Mouse (Mus musculus): ENCODE data around the gene Zc3h10. TPM values are rescaled to one million over a fixed set of nuclear protein-coding genes. Genes with fewer than 3 reads are reported as not detected.
A peak's percentile ranks its signal among the peaks of the same experiment; 100 is the strongest.
"Not testable (repeated sequence)": the region's sequence is repeated elsewhere in the genome, so short reads cannot be mapped to it uniquely, and the experiment has no call there.

The Zc3h10 gene
- polyA plus RNA-seq, 1 experiment from 2014 or later = 16.2 TPM

- H3K27me3 ChIP-seq = peaks cover 15% of the 10 kb centered on the region
- peaks cover 23% of the 10 kb centered on the region for H3K4me1 ChIP-seq
- ATAC-seq (replicated peaks; ENCODE audit: low FRiP score) = peak; percentile 34; the same call in 1 of the 2 replicates
- H3K4me3 ChIP-seq (replicated peaks) = 0 out of 2 replicates have a peak overlapping the region, but pooled peaks have one; percentile 6
- peaks cover 51% of the 10 kb centered on the region for H3K36me3 ChIP-seq
- 21% methylated on average over 20 of the region's 20 CpGs for WGBS
- no peak overlapping the region for H3K9ac ChIP-seq
- H3K9me3 ChIP-seq (replicated peaks) = no peaks in the 10 kb centered on the region
- H3K27ac ChIP-seq = no peak overlapping the region
- peak overlapping the region; percentile 48 for H3K4me2 ChIP-seq
These were observed 31.5 kb downstream of the Zc3h10 start for GRCm38 (mm10) chr10:128516029-128516428.

- H3K9me3 ChIP-seq (replicated peaks) = no peaks in the 10 kb centered on the region
- WGBS = 93% methylated on average over 4 of the region's 4 CpGs
These were observed 32.5 kb downstream of the Zc3h10 start for GRCm38 (mm10) chr10:128515044-128515443.

GRCm38 (mm10) chr10:128511761-128512160 is 35.8 kb downstream of the Zc3h10 start:
- Histone ChIP-seq H3K4me3 (replicated peaks) (no peak overlapping the region), H3K36me3 (peaks cover 35% of the 10 kb centered on the region), H3K9ac (no peak overlapping the region), H3K27me3 (peaks cover 14% of the 10 kb centered on the region), H3K27ac (no peak overlapping the region), H3K9me3 (replicated peaks) (no peaks in the 10 kb centered on the region), H3K4me2 (no peak overlapping the region), H3K4me1 (peaks cover 9% of the 10 kb centered on the region)
- no peak for ATAC-seq (replicated peaks; ENCODE audit: low FRiP score)
- 86% methylated on average over 12 of the region's 12 CpGs for WGBS

More at GRCm38 (mm10) chr10:128515044-128515443, 32.5 kb downstream of the Zc3h10 start:
- Histone ChIP-seq H3K27ac (no peak overlapping the region), H3K9ac (no peak overlapping the region), H3K27me3 (peaks cover 15% of the 10 kb centered on the region), H3K4me3 (replicated peaks) (no peak overlapping the region), H3K36me3 (peaks cover 45% of the 10 kb centered on the region), H3K4me1 (peaks cover 23% of the 10 kb centered on the region), H3K4me2 (no peak overlapping the region)
- ATAC-seq (replicated peaks; ENCODE audit: low FRiP score) = no peak

GRCm38 (mm10) chr10:128511189-128511588 is 36.4 kb downstream of the Zc3h10 start:
- H3K4me2 ChIP-seq = no peak overlapping the region
- H3K4me1 ChIP-seq = peaks cover 4% of the 10 kb centered on the region; the same call in 1 of the 2 replicates
- WGBS = 80% methylated on average over 9 of the region's 9 CpGs

GRCm38 (mm10) chr10:128510301-128510700 is 37.3 kb downstream of the Zc3h10 start:
- ATAC-seq (replicated peaks; ENCODE audit: low FRiP score) = no peak
- no peak overlapping the region for H3K4me2 ChIP-seq
- H3K9ac ChIP-seq = no peak overlapping the region
- H3K4me1 ChIP-seq = 0 out of 2 replicates have a peak, but pooled peaks cover under 1% of the 10 kb centered on the region
- peaks cover 31% of the 10 kb centered on the region for H3K36me3 ChIP-seq
- WGBS = 85% methylated on average over 11 of the region's 11 CpGs
- H3K27me3 ChIP-seq = no peaks in the 10 kb centered on the region
- H3K27ac ChIP-seq = no peak overlapping the region
- H3K9me3 ChIP-seq (replicated peaks) = no peaks in the 10 kb centered on the region
- no peak overlapping the region for H3K4me3 ChIP-seq (replicated peaks)

More at GRCm38 (mm10) chr10:128511189-128511588, 36.4 kb downstream of the Zc3h10 start:
- Histone ChIP-seq H3K27me3 (peaks cover 8% of the 10 kb centered on the region), H3K9me3 (replicated peaks) (no peaks in the 10 kb centered on the region), H3K4me3 (replicated peaks) (no peak overlapping the region), H3K36me3 (peaks cover 35% of the 10 kb centered on the region), H3K9ac (no peak overlapping the region), H3K27ac (no peak overlapping the region)
- ATAC-seq (replicated peaks; ENCODE audit: low FRiP score) = no peak

- Histone ChIP-seq H3K4me2 (no peak overlapping the region), H3K36me3 (peaks cover 27% of the 10 kb centered on the region), H3K9ac (no peak overlapping the region), H3K9me3 (replicated peaks) (no peaks in the 10 kb centered on the region), H3K27ac (no peak overlapping the region), H3K4me1 (peaks cover 4% of the 10 kb centered on the region; the same call in 1 of the 2 replicates), H3K27me3 (no peaks in the 10 kb centered on the region), H3K4me3 (replicated peaks) (no peak overlapping the region)
- 63% methylated on average over 4 of the region's 4 CpGs for WGBS
- ATAC-seq (replicated peaks; ENCODE audit: low FRiP score) = no peak
These were observed 37.7 kb downstream of the Zc3h10 start for GRCm38 (mm10) chr10:128509831-128510230.

GRCm38 (mm10) chr10:128509203-128509602 is 38.4 kb downstream of the Zc3h10 start:
- H3K4me3 ChIP-seq (replicated peaks) = no peak overlapping the region
- ATAC-seq (replicated peaks; ENCODE audit: low FRiP score) = no peak
- peaks cover 26% of the 10 kb centered on the region for H3K36me3 ChIP-seq
- H3K4me2 ChIP-seq = no peak overlapping the region
- no peak overlapping the region for H3K27ac ChIP-seq
- no peaks in the 10 kb centered on the region for H3K9me3 ChIP-seq (replicated peaks)
- no peak overlapping the region for H3K9ac ChIP-seq
- peaks cover 9% of the 10 kb centered on the region; the same call in 1 of the 2 replicates for H3K4me1 ChIP-seq
- WGBS = 86% methylated on average over 9 of the region's 9 CpGs
- no peaks in the 10 kb centered on the region for H3K27me3 ChIP-seq

GRCm38 (mm10) chr10:128508260-128508659 is 39.3 kb downstream of the Zc3h10 start:
- 77% methylated on average over 9 of the region's 9 CpGs for WGBS
- Histone ChIP-seq H3K36me3 (peaks cover 22% of the 10 kb centered on the region), H3K9me3 (replicated peaks) (no peaks in the 10 kb centered on the region), H3K27me3 (no peaks in the 10 kb centered on the region), H3K4me1 (peaks cover 9% of the 10 kb centered on the region; the same call in 1 of the 2 replicates), H3K27ac (no peak overlapping the region), H3K4me3 (replicated peaks) (no peak overlapping the region), H3K4me2 (no peak overlapping the region), H3K9ac (no peak overlapping the region)
- ATAC-seq (replicated peaks; ENCODE audit: low FRiP score) = no peak

GRCm38 (mm10) chr10:128505974-128506373 is 41.6 kb downstream of the Zc3h10 start:
- no peak overlapping the region for H3K9ac ChIP-seq
- H3K9me3 ChIP-seq (replicated peaks) = no peaks in the 10 kb centered on the region
- H3K4me1 ChIP-seq = peaks cover 9% of the 10 kb centered on the region; the same call in 1 of the 2 replicates
- H3K4me2 ChIP-seq = no peak overlapping the region
- peaks cover 7% of the 10 kb centered on the region for H3K36me3 ChIP-seq
- ATAC-seq (replicated peaks; ENCODE audit: low FRiP score) = no peak
- WGBS = 95% methylated on average over 14 of the region's 14 CpGs
- no peaks in the 10 kb centered on the region for H3K27me3 ChIP-seq
- H3K4me3 ChIP-seq (replicated peaks) = no peak overlapping the region
- H3K27ac ChIP-seq = no peak overlapping the region

- H3K27ac ChIP-seq; H3K36me3 ChIP-seq; ATAC-seq (replicated peaks; ENCODE audit: low FRiP score); H3K4me3 ChIP-seq (replicated peaks); H3K9me3 ChIP-seq (replicated peaks); H3K9ac ChIP-seq; H3K4me1 ChIP-seq; H3K27me3 ChIP-seq; H3K4me2 ChIP-seq: not testable (repeated sequence)
- WGBS = 55% methylated on average over 5 of the region's 5 CpGs
These were observed 42.3 kb downstream of the Zc3h10 start for GRCm38 (mm10) chr10:128505371-128505667.

GRCm38 (mm10) chr10:128504641-128505370 is 42.8 kb downstream of the Zc3h10 start:
- no peak overlapping the region for H3K27ac ChIP-seq
- H3K9ac ChIP-seq = no peak overlapping the region
- H3K4me2 ChIP-seq = no peak overlapping the region
- no peak overlapping the region for H3K4me3 ChIP-seq (replicated peaks)
- H3K27me3 ChIP-seq = no peaks in the 10 kb centered on the region
- peaks cover 12% of the 10 kb centered on the region for H3K4me1 ChIP-seq
- H3K9me3 ChIP-seq (replicated peaks) = no peaks in the 10 kb centered on the region
- no peak for ATAC-seq (replicated peaks; ENCODE audit: low FRiP score)
- peaks cover 1% of the 10 kb centered on the region for H3K36me3 ChIP-seq
- WGBS = 63% methylated on average over 9 of the region's 9 CpGs

- 80% methylated on average over 3 of the region's 3 CpGs for whole genome bisulfite sequencing
- Histone ChIP-seq H3K9me3 (replicated peaks) (no peaks in the 10 kb centered on the region), H3K4me1 (peaks cover 17% of the 10 kb centered on the region), H3K9ac (no peak overlapping the region), H3K4me3 (replicated peaks) (no peak overlapping the region), H3K27ac (no peak overlapping the region), H3K36me3 (no peaks in the 10 kb centered on the region; the same call in 1 of the 2 replicates), H3K4me2 (no peak overlapping the region), H3K27me3 (no peaks in the 10 kb centered on the region)
- no peak for ATAC-seq (replicated peaks; ENCODE audit: low FRiP score)
These were observed 43.6 kb downstream of the Zc3h10 start for GRCm38 (mm10) chr10:128504012-128504411.
